Comparison of ENCODE assay signal across 14 mouse cellular contexts in genomic region chr5:130520527-130520926, GRCm38 (mm10).
A peak's percentile ranks its signal among the peaks of the same experiment; 100 is the strongest.
DNase-seq lines count a peak whose midpoint lies in the region; ATAC-seq and TF ChIP-seq lines count a peak whose summit lies in the region.
"Had no signal": no experiment of that assay in that cellular context is flagged by ENCODE, and none has a peak within 500 bp of the region (broad histone marks: within the 10 kb centered on the region; RNA-seq: fewer than 3 reads in every experiment).

No protein-coding gene starts in this region.

- no peak for ATAC-seq in forebrain, postnatal 0 days
- ATAC-seq in forebrain, embryonic 13.5 days, result no peak
- ATAC-seq in liver, embryonic 12.5 days, result no peak
- ATAC-seq in G1E (ENCODE audit: extremely low read depth, insufficient number of reproducible peaks, low FRiP score, poor library complexity, severe bottlenecking), result no peak

- WGBS in forebrain, postnatal 0 days, result 79% methylated on average over 2 of the region's 2 CpGs
- WGBS in forebrain, embryonic 13.5 days, result 71% methylated on average over 2 of the region's 2 CpGs
- 54% methylated on average over 2 of the region's 2 CpGs for WGBS in liver, adult 2 months
- WGBS in liver, embryonic 12.5 days (ENCODE audit: insufficient replicate concordance), result 39% methylated on average over 2 of the region's 2 CpGs

- H3K9ac ChIP-seq in forebrain, postnatal 0 days, result no peak overlapping the region
- H3K9ac ChIP-seq in forebrain, embryonic 13.5 days, result no peak overlapping the region
- no peak overlapping the region for H3K9ac ChIP-seq in liver, adult 2 months (ENCODE audit: low read depth, low read length)
- H3K9ac ChIP-seq in liver, embryonic 12.5 days, result no peak overlapping the region
- H3K9ac ChIP-seq: hindbrain, embryonic 15.5 days; lung, embryonic 15.5 days had no signal

- H3K9me3 ChIP-seq in forebrain, postnatal 0 days (ENCODE audit: low read length), result no peaks in the 10 kb centered on the region
- no peaks in the 10 kb centered on the region for H3K9me3 ChIP-seq in forebrain, embryonic 13.5 days (replicated peaks)
- H3K9me3 ChIP-seq in liver, embryonic 12.5 days (replicated peaks), result peaks cover 15% of the 10 kb centered on the region
- H3K9me3 ChIP-seq in G1E (replicated peaks), result peaks cover 22% of the 10 kb centered on the region
- H3K9me3 ChIP-seq: hindbrain, embryonic 15.5 days; limb, embryonic 10.5 days; lung, embryonic 15.5 days had no signal

- no peaks in the 10 kb centered on the region for H3K79me2 ChIP-seq in liver, adult 2 months (ENCODE audit: control insufficient read depth, insufficient read depth, low read length)

- no peak for TF ChIP-seq POLR2A in liver, adult 2 months (IDR thresholded peaks at IDR 0.05; ENCODE audit: extremely low read depth, insufficient read depth, low read length)

- H3K4me3 ChIP-seq in forebrain, postnatal 0 days (ENCODE audit: low read depth, low read length), result no peak overlapping the region
- no peak overlapping the region for H3K4me3 ChIP-seq in forebrain, embryonic 13.5 days
- H3K4me3 ChIP-seq in liver, adult 2 months (ENCODE audit: insufficient read depth, low read depth, low read length), result no peak overlapping the region
- no peak overlapping the region for H3K4me3 ChIP-seq in liver, embryonic 12.5 days
- H3K4me3 ChIP-seq in G1E (ENCODE audit: low read depth, low read length), result no peak overlapping the region
- H3K4me3 ChIP-seq: hindbrain, embryonic 15.5 days; limb, embryonic 10.5 days; lung, embryonic 15.5 days had no signal

- no peak overlapping the region for H3K27ac ChIP-seq in forebrain, postnatal 0 days (ENCODE audit: low read depth, low read length)
- no peak overlapping the region for H3K27ac ChIP-seq in forebrain, embryonic 13.5 days
- H3K27ac ChIP-seq in liver, adult 2 months (replicated peaks; ENCODE audit: insufficient read depth, low read depth, low read length), result no peak overlapping the region
- H3K27ac ChIP-seq in liver, embryonic 12.5 days, result no peak overlapping the region
- H3K27ac ChIP-seq: hindbrain, embryonic 15.5 days; limb, embryonic 10.5 days; lung, embryonic 15.5 days had no signal

- DNase-seq in forebrain, postnatal 0 days, result no peak
- no peak for DNase-seq in liver, adult 2 months (ENCODE audit: extremely low read depth, low read depth, low spot score)
- no peak for DNase-seq in G1E (ENCODE audit: low spot score)
- peak; percentile 1 for DNase-seq in induced T-regulatory cell, adult 2 months (ENCODE audit: low read depth)
- no peak for DNase-seq in spleen, postnatal 14 days (ENCODE audit: low spot score in 2 of 2)
- no peak for DNase-seq in cerebellum, adult 11-12 months
- DNase-seq: cerebellum, adult 9-11 months; kidney, postnatal 14 days; right cerebral cortex, postnatal 25 days had no signal

- H3K36me3 ChIP-seq in forebrain, postnatal 0 days (ENCODE audit: insufficient read depth), result no peaks in the 10 kb centered on the region
- no peaks in the 10 kb centered on the region for H3K36me3 ChIP-seq in forebrain, embryonic 13.5 days (ENCODE audit: poor library complexity, severe bottlenecking)
- no peaks in the 10 kb centered on the region for H3K36me3 ChIP-seq in liver, adult 2 months (ENCODE audit: control insufficient read depth, insufficient read depth, low read length)
- H3K36me3 ChIP-seq in liver, embryonic 12.5 days, result no peaks in the 10 kb centered on the region
- H3K36me3 ChIP-seq in G1E (replicated peaks), result no peaks in the 10 kb centered on the region
- H3K36me3 ChIP-seq: hindbrain, embryonic 15.5 days; limb, embryonic 10.5 days; lung, embryonic 15.5 days had no signal

- no peaks in the 10 kb centered on the region for H3K4me1 ChIP-seq in forebrain, postnatal 0 days (ENCODE audit: insufficient read depth)
- no peaks in the 10 kb centered on the region for H3K4me1 ChIP-seq in forebrain, embryonic 13.5 days
- H3K4me1 ChIP-seq in liver, adult 2 months (ENCODE audit: control insufficient read depth, insufficient read depth, low read length), result no peaks in the 10 kb centered on the region
- H3K4me1 ChIP-seq in liver, embryonic 12.5 days, result no peaks in the 10 kb centered on the region
- H3K4me1 ChIP-seq in G1E (ENCODE audit: insufficient read depth, low read depth, low read length), result no peaks in the 10 kb centered on the region
- H3K4me1 ChIP-seq: hindbrain, embryonic 15.5 days; limb, embryonic 10.5 days; lung, embryonic 15.5 days had no signal

- peak; percentile 41 for TF ChIP-seq CTCF in forebrain, postnatal 0 days (IDR thresholded peaks at IDR 0.05; ENCODE audit: low read depth)
- peak; percentile 29; the same call in 1 of the 2 replicates for TF ChIP-seq CTCF in liver, adult 2 months (IDR thresholded peaks at IDR 0.05; ENCODE audit: low read depth, low read length)
- 0 out of 2 replicates have a peak, but pooled peaks have one; percentile 7 for TF ChIP-seq CTCF in G1E (IDR thresholded peaks at IDR 0.05; ENCODE audit: low read depth, low read length)

- H3K4me2 ChIP-seq in forebrain, postnatal 0 days (ENCODE audit: low read depth), result no peak overlapping the region
- H3K4me2 ChIP-seq in forebrain, embryonic 13.5 days, result no peak overlapping the region
- H3K4me2 ChIP-seq in liver, embryonic 12.5 days, result no peak overlapping the region
- H3K4me2 ChIP-seq: hindbrain, embryonic 15.5 days; lung, embryonic 15.5 days had no signal

- no peaks in the 10 kb centered on the region for H3K27me3 ChIP-seq in forebrain, postnatal 0 days (ENCODE audit: insufficient read depth, low read length)
- H3K27me3 ChIP-seq in forebrain, embryonic 13.5 days, result no peaks in the 10 kb centered on the region
- H3K27me3 ChIP-seq in liver, adult 2 months (ENCODE audit: control insufficient read depth, insufficient read depth, low read length), result no peaks in the 10 kb centered on the region
- no peaks in the 10 kb centered on the region for H3K27me3 ChIP-seq in liver, embryonic 12.5 days (replicated peaks)
- no peaks in the 10 kb centered on the region for H3K27me3 ChIP-seq in G1E (ENCODE audit: insufficient read depth, low read length)
- H3K27me3 ChIP-seq: hindbrain, embryonic 15.5 days; lung, embryonic 15.5 days had no signal
